Mouse (Mus musculus): ENCODE measurements around the gene Ccl8. TPM values are rescaled to one million over a fixed set of nuclear protein-coding genes. Genes with fewer than 3 reads are reported as not detected.

The Ccl8 gene
- not detected for polyA plus RNA-seq (2017; shearing (Covaris generic))

DNA sequence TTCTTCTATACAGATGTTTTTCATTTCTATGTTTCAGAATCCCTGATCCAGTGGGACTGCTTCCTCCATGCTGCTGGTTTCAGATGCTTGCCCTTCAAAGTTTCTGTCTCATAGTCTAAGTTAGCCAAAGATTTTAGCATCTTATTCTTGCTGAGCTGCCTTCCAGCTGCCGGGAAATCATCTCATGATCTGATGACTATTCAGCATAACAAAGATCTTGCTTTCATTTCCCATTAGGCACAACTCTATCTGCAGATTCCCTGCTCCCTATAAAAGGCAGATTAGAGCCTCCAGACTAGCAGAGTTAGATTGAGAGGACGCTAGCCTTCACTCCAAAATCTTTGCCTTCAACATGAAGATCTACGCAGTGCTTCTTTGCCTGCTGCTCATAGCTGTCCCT is at the start of gene Ccl8:
Ccl8 (plus strand) TSS at position 301 of the 400 bp plus-strand sequence.

GRCm38 (mm10) chr11:82101529-82101928 is 13.5 kb upstream of the Ccl8 start, which contains the start of gene Ccl12:
Gene Ccl12, plus strand, starts transcription at chr11:82101845.

Other genes with a start within 250 kb of the Ccl8 start
- not detected for gene Asic2, start 146.7 kb upstream of the Ccl8 start, polyA plus RNA-seq (2017; shearing (Covaris generic))
- gene Ccl2, start 79.6 kb upstream of the Ccl8 start, polyA plus RNA-seq (2017; shearing (Covaris generic)) = not detected
- not detected for gene Gm17268, start 76.6 kb upstream of the Ccl8 start, polyA plus RNA-seq (2017; shearing (Covaris generic))
- not detected for gene Ccl7, start 69.5 kb upstream of the Ccl8 start, polyA plus RNA-seq (2017; shearing (Covaris generic))
- not detected for gene Ccl11, start 57.4 kb upstream of the Ccl8 start, polyA plus RNA-seq (2017; shearing (Covaris generic))
- not detected for gene Ccl12, start 13.3 kb upstream of the Ccl8 start, polyA plus RNA-seq (2017; shearing (Covaris generic))
- 3.4 TPM for gene Ccl1, start 190.5 kb downstream of the Ccl8 start, polyA plus RNA-seq (2017; shearing (Covaris generic))